ENCODE assay signal across 10 mouse cellular contexts in genomic region chr3:102735638-102736037, GRCm38 (mm10). TPM values are rescaled to one million over a fixed set of nuclear protein-coding genes. Genes with fewer than 3 reads are reported as not detected.
DNase-seq lines count a peak whose midpoint lies in the region; ATAC-seq and TF ChIP-seq lines count a peak whose summit lies in the region.
"Had no signal": no experiment of that assay in that cellular context is flagged by ENCODE, and none has a peak within 500 bp of the region (broad histone marks: within the 10 kb centered on the region; RNA-seq: fewer than 3 reads in every experiment).

No protein-coding gene starts in this region.

- peaks cover 51% of the 10 kb centered on the region for H3K4me1 ChIP-seq in heart, embryonic 13.5 days
- no peaks in the 10 kb centered on the region; the same call in 1 of the 2 replicates for H3K4me1 ChIP-seq in hindbrain, embryonic 11.5 days (replicated peaks; ENCODE audit: control insufficient read depth, insufficient read depth, low read length)
- H3K4me1 ChIP-seq in midbrain, embryonic 11.5 days (ENCODE audit: control insufficient read depth, insufficient read depth, low read length), result peaks cover 9% of the 10 kb centered on the region

- H3K27me3 ChIP-seq in heart, embryonic 13.5 days (replicated peaks), result no peaks in the 10 kb centered on the region
- H3K27me3 ChIP-seq in hindbrain, embryonic 11.5 days (ENCODE audit: control insufficient read depth, insufficient read depth, low read length), result peaks cover 4% of the 10 kb centered on the region; the same call in 1 of the 2 replicates
- 0 out of 2 replicates have a peak, but pooled peaks cover 3% of the 10 kb centered on the region for H3K27me3 ChIP-seq in midbrain, embryonic 11.5 days (ENCODE audit: control insufficient read depth, insufficient read depth, low read length)

- TF ChIP-seq CTCF in brain, embryonic 14.5 days (IDR thresholded peaks at IDR 0.05; ENCODE audit: borderline replicate concordance, extremely low read depth, insufficient read depth, insufficient read length), result no peak

- peak overlapping the region; percentile 90 for H3K9ac ChIP-seq in heart, embryonic 13.5 days
- H3K9ac ChIP-seq in hindbrain, embryonic 11.5 days (ENCODE audit: low read depth, low read length), result peak overlapping the region; percentile 52; the same call in 1 of the 2 replicates
- H3K9ac ChIP-seq in midbrain, embryonic 11.5 days (ENCODE audit: low read length), result peak overlapping the region; percentile 71

- TF ChIP-seq POLR2A in brain, embryonic 14.5 days (IDR thresholded peaks at IDR 0.05; ENCODE audit: borderline replicate concordance, extremely low read depth, insufficient read depth, insufficient read length, poor library complexity, severe bottlenecking), result no peak

- H3K27ac ChIP-seq in heart, embryonic 13.5 days (replicated peaks), result peak overlapping the region; percentile 95; the same call in 1 of the 2 replicates
- H3K27ac ChIP-seq in hindbrain, embryonic 11.5 days (ENCODE audit: low read depth, low read length), result no peak overlapping the region
- no peak overlapping the region for H3K27ac ChIP-seq in midbrain, embryonic 11.5 days (ENCODE audit: low read depth, low read length)
- H3K27ac ChIP-seq: macrophage had no signal

- peak overlapping the region; percentile 89 for H3K4me2 ChIP-seq in heart, embryonic 13.5 days
- peak overlapping the region; percentile 59 for H3K4me2 ChIP-seq in hindbrain, embryonic 11.5 days (replicated peaks; ENCODE audit: low read depth, low read length)
- H3K4me2 ChIP-seq in midbrain, embryonic 11.5 days, result peak overlapping the region; percentile 83

- H3K36me3 ChIP-seq in heart, embryonic 13.5 days, result no peaks in the 10 kb centered on the region
- H3K36me3 ChIP-seq in hindbrain, embryonic 11.5 days (ENCODE audit: control insufficient read depth, insufficient read depth, low read length), result no peaks in the 10 kb centered on the region
- no peaks in the 10 kb centered on the region for H3K36me3 ChIP-seq in midbrain, embryonic 11.5 days (ENCODE audit: control insufficient read depth, insufficient read depth, low read length)
- H3K36me3 ChIP-seq: G1E had no signal

- peak overlapping the region; percentile 84 for H3K4me3 ChIP-seq in heart, embryonic 13.5 days
- peak overlapping the region; percentile 68 for H3K4me3 ChIP-seq in hindbrain, embryonic 11.5 days (ENCODE audit: low read depth, low read length)
- peak overlapping the region; percentile 58 for H3K4me3 ChIP-seq in midbrain, embryonic 11.5 days (ENCODE audit: low read depth, low read length)

- 33% methylated on average over 6 of the region's 6 CpGs for WGBS in heart, embryonic 13.5 days
- WGBS in hindbrain, embryonic 11.5 days, result 58% methylated on average over 6 of the region's 6 CpGs
- WGBS in midbrain, embryonic 11.5 days, result 53% methylated on average over 6 of the region's 6 CpGs

- no peak for ATAC-seq in heart, embryonic 13.5 days (ENCODE audit: extremely low read depth, insufficient number of reproducible peaks, low FRiP score, low TSS enrichment)
- no peak for ATAC-seq in hindbrain, embryonic 11.5 days (ENCODE audit: low FRiP score)
- peak; percentile 30 for ATAC-seq in midbrain, embryonic 11.5 days (ENCODE audit: low FRiP score)

- H3K9me3 ChIP-seq in heart, embryonic 13.5 days, result no peaks in the 10 kb centered on the region
- H3K9me3 ChIP-seq in hindbrain, embryonic 11.5 days (ENCODE audit: control insufficient read depth, low read length), result no peaks in the 10 kb centered on the region
- no peaks in the 10 kb centered on the region for H3K9me3 ChIP-seq in midbrain, embryonic 11.5 days (ENCODE audit: control insufficient read depth, low read length)
- H3K9me3 ChIP-seq: G1E had no signal

- no peak for DNase-seq in heart, adult 8-10 months (ENCODE audit: low spot score)
- DNase-seq in brain, embryonic 14.5 days (ENCODE audit: low read depth), result peak; percentile 37
- peak; percentile 25 for DNase-seq in hindbrain, embryonic 11.5 days (ENCODE audit: low spot score)
- DNase-seq in midbrain, embryonic 11.5 days (ENCODE audit: low spot score, missing footprints), result peak; percentile 92
- no peak for DNase-seq in frontal cortex, postnatal 36 days (ENCODE audit: low spot score in 2 of 2)
- DNase-seq in adrenal gland, adult 18-20 months (ENCODE audit: low spot score in 2 of 2), result no peak
- no peak for DNase-seq in urinary bladder, postnatal 25 days (ENCODE audit: low spot score)

RNA-seq across cellular contexts. Expression of gene Tspan2, which starts 1.3 kb away (rescaled TPM):
- 24.8 and 25.0 TPM in 2 replicates for polyA plus RNA-seq in heart, embryonic 13.5 days (2015; fragmentation: Nextera tagmentation; extraction: Ambion mirVana)
- total RNA-seq in heart, adult 8-10 months (2022), result 10 to 100 TPM in 2 of 4 experiments, 1 to 10 TPM in 2; 5.3 to 10.6 (median 10.3) TPM
- 6.4 and 8.1 TPM in 2 replicates for polyA plus RNA-seq in brain, embryonic 14.5 days (2012; rRNA removed)
- polyA plus RNA-seq in hindbrain, embryonic 11.5 days (2014; fragmentation: Nextera tagmentation; extraction: Ambion mirVana), result 9.5 and 9.7 TPM in 2 replicates
- polyA plus RNA-seq in midbrain, embryonic 11.5 days (2014; fragmentation: Nextera tagmentation; extraction: Ambion mirVana), result 10.2 and 10.4 TPM in 2 replicates
- total RNA-seq in adrenal gland, adult 18-20 months (2021), result 1 to 10 TPM; 4.8 to 6.9 TPM
- polyA plus RNA-seq: G1E had no signal

RNA-seq across cellular contexts. Expression of gene Tshb, which starts 46.9 kb away (rescaled TPM):
- polyA plus RNA-seq in heart, embryonic 13.5 days (2015; fragmentation: Nextera tagmentation; extraction: Ambion mirVana), result 0.12 TPM in 1 of 2 replicates, not detected in the other
- total RNA-seq in heart, adult 8-10 months (2022), result not detected
- polyA plus RNA-seq in brain, embryonic 14.5 days (2012; rRNA removed), result not detected in 2 replicates
- 0.18 and 0.23 TPM in 2 replicates for polyA plus RNA-seq in hindbrain, embryonic 11.5 days (2014; fragmentation: Nextera tagmentation; extraction: Ambion mirVana)
- 0.03 and 0.20 TPM in 2 replicates for polyA plus RNA-seq in midbrain, embryonic 11.5 days (2014; fragmentation: Nextera tagmentation; extraction: Ambion mirVana)
- not detected for total RNA-seq in adrenal gland, adult 18-20 months (2021)
- polyA plus RNA-seq: G1E, macrophage had no signal

Comparison
In these comparisons a context has a peak if more than half of its experiments do, and no peak if none do; other contexts are left out.
1. DNase-seq: peak in brain, embryonic 14.5 days (single experiment), hindbrain, embryonic 11.5 days (single experiment) and midbrain, embryonic 11.5 days (single experiment); none in heart, adult 8-10 months (single experiment), frontal cortex, postnatal 36 days (0 of 2), adrenal gland, adult 18-20 months (0 of 2) and urinary bladder, postnatal 25 days (single experiment).
2. Peak in every context shown above with its lines, with median percentiles within 50 percentile points of each other: H3K4me2 ChIP-seq, H3K4me3 ChIP-seq and H3K9ac ChIP-seq.